Mouse (Mus musculus): ENCODE data around the gene Pramef6.
"Not testable (repeated sequence)": the region's sequence is repeated elsewhere in the genome, so short reads cannot be mapped to it uniquely, and the experiment has no call there.

Pramef6 gene

GRCm38 (mm10) chr4:143900280-143900679 lies at the start of gene Pramef6:
Gene Pramef6 (minus strand): TSS chr4:143900380.
- DNase-seq, result not testable (repeated sequence)

DNA sequence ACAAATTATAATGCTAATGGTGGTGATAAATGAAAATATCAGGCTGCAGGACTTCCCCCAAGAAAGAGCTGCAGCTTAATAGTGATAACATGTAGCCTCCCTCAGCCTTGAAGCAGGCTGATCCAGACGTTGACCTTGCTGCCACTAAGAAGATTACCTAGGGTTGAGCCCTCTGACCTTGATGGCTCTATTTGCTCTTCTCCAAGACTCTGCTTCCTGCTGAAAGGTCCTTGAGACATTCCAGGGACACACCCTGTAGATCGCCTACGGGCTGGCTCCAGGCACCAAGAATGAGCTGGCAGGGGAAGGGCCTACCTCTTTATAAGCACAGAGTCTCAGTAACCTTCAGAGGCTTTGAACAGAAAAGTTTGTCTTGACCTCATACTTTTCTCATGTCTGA lies 5.8 kb downstream of the Pramef6 start:
- not testable (repeated sequence) for DNase-seq

GRCm38 (mm10) chr4:143882371-143882770 lies 17.8 kb downstream of the Pramef6 start:
- not testable (repeated sequence) for DNase-seq

- not testable (repeated sequence) for DNase-seq
Observed at GRCm38 (mm10) chr4:143846197-143846596, 54.0 kb downstream of the Pramef6 start, which contains the start of gene Gm13103. Gene Gm13103 (plus strand): TSS chr4:143846497.
